Mouse (Mus musculus) frontal cortex, adult 2 months (tissue): ENCODE measurements around the gene Ubqln4. TPM values are rescaled to one million over a fixed set of nuclear protein-coding genes. Genes with fewer than 3 reads are reported as not detected.
"Not testable (repeated sequence)": the region's sequence is repeated elsewhere in the genome, so short reads cannot be mapped to it uniquely, and the experiment has no call there.

Experiments
- DNase-seq, 2 experiments: peaks; one replicate each; pipeline ENCODE4 v3.0.0; 2022; ENCODE audit warnings: low spot score in 1 of 2; ENCODE audit errors: extremely low spot score in 1 of 2
- polyA plus RNA-seq: library from polyadenylated mRNA; depleted of rRNA; stranded (reverse); fragments of >200 nt; gene quantifications from 2 replicates; pipeline ENCODE4 v1.2.3, GENCODE M21; 2012; rRNA removed

The Ubqln4 gene
- polyA plus RNA-seq, 1 experiment: 102 TPM

DNA sequence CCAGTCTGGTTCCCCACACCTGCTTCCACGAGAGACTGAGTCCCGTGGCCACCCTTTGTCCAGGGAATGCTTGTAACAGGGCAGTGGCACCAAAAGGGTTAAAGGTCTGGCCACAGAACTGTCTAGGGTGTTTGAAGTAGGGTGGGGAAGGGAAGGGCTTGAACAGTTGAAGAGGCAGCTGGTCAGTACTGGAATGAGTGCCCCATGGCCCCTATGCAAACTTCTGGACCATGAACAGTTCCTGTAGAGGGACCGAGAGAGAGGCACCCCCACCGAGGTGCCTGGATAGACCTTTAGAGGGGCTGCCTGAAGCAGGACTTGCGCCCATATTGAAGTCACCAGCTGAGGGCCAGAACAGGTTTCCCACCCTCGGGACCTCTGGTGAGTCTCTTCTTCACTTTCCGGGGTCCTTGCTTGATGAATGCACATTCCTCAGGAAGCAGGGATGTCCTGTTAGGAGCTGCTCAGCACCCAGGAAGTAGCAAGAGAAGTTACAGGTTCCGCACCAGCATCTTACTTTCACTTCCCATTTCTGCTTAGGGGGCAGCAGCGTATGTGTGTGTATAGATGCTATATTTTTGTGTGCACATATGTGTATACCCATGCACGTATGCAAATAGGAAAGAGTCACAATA is 39.5 kb downstream of the Ubqln4 start:
- DNase-seq: no peak

DNA sequence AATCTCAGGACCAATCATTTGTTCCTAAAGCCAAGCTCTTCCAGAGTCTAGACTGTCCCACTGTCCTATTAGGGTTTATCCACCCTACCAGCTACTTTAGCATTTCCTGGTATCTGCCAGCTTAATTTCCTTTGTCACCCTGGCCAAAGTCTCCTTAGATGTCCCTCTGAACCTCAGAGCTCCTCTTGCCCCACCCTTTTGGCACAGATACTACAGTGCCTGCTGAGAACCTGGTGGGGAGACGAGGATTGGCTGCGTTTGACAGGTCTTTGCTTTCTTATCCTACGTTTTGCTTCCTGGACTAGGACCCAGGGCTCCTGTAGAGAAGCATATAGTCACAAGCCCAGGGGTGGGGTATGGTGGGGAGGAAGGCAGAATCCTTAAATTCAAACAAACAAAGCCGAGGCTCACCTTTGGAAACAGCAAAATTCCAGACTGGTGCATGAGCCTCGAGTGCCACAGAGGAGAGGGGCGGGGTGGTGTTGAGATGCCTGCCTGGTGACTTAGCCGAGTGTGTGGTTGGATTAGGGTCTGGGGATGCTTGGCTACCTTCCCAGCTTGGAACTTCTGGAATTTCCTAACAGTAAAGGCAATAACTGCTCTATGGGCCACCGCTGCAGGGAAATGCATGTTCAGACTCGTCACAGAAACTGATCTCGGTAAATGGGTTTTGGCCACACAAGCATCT is 40.5 kb downstream of the Ubqln4 start:
- DNase-seq: no peak

DNA sequence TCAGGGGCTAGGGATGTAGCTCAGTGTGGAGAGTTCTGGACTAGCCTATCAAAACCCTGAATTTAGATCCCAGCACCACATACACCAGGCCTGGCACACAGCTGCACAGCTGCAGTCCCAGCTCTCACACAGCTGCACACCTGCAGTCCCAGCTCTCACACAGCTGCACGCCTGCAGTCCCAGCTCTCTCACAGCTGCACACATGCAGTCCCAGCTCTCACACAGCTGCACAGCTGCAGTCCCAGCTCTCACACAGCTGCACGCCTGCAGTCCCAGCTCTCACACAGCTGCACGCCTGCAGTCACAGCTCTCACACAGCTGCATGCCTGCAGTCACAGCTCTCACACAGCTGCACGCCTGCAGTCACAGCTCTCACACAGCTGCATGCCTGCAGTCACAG is 43.0 kb downstream of the Ubqln4 start:
- DNase-seq: not testable (repeated sequence)

DNA sequence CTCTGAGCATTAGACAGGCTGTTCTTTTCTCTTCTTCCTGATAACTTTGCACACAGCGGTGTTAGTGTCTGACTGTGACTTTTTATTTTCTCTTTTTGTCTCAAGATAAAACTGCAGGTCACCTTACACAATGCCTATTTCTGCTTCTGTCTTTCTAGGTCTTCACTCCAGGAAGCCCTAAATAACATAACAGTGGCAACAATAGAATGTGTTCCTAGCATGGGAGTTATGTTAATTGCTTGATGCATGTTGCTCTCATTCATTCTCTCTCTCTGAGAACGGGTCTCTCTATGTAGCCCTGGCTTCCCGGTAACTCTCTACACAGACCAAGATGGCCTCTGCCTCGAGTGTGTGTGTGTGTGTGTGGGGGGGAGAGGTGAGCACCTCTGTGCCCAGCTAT is 48.9 kb downstream of the Ubqln4 start:
- no peak for DNase-seq

DNA sequence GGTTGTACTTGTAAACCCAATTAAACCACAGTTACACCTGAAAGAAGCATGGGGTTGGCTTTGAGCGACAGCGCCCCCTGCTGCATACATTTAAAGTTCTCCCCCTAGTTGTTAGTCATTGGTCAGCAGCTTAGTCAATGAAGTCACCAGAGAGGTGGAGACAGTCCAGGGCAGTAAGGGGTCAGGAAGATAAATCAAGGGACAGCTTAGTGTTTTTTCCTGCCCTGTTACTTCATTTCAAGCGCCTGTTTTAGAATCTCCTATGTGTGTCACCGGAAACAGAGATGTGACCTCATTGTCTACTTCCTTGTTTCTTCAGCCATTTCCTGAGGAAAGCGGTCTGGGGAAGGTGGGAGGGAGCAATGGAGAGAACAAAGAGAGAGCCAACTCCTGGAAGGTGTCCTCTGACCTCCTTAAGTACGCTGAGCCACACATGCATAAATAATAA is 50.2 kb downstream of the Ubqln4 start:
- peak in 1 of 2 experiments; percentile 68 for DNase-seq

DNA sequence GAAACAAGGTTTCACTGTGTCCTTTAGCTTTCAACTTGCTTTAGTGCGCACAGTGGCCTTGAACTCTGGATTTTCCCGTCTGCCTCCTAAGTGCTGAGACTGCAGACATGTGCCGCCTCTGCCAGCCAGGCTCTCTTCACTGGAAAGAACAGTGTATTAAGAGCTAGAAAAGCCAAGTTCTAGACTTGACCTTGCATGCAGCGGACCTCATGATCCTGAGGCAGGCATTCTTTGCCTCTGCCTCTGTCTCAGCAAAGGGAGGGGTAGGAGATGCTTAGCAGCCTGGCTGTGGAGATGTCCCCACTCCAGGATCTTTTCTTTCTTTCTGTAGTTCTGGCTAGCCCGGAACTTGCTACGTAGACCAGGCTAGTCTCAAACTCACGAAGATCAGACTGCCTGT is 51.3 kb downstream of the Ubqln4 start:
- DNase-seq: no peak

DNA sequence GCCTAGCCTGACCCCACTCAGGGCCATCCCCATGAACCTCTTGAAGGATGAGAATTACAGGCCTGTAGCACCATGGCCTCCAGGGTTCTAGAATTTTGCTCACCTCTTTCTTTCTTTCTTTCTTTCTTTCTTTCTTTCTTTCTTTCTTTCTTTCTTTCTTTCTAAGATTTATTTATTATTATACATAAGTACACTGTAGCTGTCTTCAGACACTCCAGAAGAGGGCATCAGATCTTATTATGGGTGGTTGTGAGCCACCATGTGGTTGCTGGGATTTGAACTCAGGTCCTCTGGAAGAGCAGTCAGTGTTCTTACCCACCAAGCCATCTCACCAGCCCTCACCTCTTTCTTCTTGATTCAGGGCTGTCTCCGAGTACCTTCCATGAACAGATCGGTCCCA is 52.1 kb downstream of the Ubqln4 start, which contains the start of gene Arhgef2:
Arhgef2 (plus strand) TSS at position 301 of the 400 bp plus-strand sequence.
- not testable (repeated sequence) for DNase-seq

DNA sequence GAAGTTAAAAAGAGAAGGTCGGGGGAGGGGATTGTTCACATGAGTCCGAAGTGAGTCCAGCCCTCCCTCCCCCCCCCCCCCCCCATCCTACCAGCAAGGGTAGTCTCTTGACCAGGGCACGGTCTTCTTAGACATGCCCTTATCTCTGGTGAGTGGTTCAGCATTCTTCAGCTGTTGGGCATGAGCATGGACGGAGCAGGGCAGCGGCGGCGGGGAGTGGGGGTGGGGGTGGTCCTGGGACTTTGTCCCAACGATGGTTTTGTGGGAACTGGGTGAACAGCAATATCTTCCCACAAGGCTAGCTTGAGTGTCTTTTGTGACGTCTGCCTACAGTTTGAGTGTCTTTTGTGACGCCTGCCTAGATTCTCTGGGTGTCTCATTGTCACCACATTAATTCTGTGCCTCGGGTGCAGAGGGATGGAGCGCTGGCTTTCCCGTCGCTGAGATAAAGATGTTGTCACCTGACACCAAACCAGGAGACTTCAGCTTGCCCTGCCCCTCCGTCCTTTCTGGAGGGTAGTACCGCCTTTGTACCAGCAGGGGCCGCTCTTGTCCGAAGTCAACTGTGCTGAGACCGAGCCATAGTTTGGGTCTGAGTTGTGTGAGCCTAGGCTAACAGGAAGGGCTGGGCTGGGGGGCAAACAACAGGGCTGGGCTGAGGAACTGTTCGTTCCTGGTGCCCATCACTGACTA is 53.7 kb downstream of the Ubqln4 start:
- DNase-seq: peak; percentile 71 to 97

DNA sequence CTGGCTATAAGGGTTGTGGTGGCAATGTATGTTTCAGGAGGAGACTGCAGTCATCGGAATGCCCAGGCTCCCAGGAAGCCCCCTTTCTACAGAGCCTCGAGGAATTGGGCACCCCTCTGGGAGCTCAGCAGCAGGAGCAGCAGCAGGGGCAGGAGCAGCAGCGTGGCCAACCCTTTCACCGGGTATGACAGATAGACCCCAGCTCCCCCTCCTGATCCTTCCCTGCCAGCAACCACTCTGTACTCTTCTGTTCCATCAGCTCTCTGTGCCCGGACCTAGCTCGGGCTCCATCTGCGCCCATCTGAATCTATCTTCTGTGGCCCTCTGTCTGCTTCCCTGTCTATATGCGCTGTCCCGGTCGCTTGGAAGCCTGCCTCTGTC is 54.2 kb downstream of the Ubqln4 start:
- DNase-seq: no peak

DNA sequence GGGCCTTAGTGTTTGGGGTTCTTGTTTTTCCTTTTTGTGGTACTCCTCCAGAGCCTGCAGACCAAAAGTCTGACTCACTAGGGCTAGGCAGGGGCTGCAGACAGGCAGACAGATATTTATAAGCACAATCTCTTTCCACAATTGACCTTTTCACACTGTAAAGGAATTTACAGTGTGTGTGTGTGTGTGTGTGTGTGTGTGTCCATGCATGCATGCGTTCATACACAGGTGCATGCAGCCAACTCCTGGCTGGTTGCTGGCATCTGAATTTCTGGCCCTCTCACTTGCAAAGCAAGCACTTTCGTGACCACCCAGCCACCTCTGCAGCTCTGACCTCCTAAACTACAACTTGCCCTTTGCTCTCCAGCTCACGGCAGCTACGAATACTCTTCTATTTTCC is 55.5 kb downstream of the Ubqln4 start:
- no peak for DNase-seq

DNA sequence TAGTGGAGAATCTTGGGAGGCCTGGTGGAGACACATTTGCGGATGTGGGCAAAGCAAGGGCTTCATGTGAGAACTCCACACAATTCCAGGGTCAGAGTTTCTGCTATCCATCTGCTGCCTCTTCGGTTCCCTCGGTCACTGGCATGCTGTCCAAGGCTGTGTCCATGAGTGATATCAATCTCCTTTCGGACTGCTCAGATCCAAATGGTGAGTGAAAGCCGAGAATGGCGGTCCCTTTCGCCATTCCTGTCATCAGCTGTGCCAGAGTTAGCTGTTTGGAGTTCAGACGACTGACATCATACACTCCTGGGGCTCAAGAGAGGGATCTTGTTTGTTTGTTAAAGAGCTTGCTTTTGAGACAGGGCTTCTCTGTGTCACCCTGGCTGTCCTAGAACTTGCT is 60.9 kb downstream of the Ubqln4 start:
- no peak for DNase-seq

DNA sequence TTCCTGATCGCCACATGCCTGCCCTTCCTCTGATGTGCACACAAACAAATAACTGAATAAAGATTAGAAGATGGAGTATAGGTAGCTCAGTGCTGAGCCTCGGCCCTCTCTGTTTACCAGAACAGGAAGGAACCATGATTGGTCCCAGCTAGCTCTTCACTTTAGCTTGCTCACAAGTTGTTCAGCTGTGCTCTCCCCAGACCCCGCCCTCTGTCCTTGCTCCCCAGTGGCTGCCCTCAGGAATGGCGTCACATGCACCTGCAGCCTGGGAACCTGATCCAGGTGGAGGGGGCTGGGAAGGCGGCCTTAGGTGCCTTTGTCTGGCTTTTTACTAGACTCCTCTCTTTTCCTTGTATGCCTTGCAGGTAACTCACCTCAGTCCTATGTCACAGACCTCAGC is 61.6 kb downstream of the Ubqln4 start:
- no peak for DNase-seq

DNA sequence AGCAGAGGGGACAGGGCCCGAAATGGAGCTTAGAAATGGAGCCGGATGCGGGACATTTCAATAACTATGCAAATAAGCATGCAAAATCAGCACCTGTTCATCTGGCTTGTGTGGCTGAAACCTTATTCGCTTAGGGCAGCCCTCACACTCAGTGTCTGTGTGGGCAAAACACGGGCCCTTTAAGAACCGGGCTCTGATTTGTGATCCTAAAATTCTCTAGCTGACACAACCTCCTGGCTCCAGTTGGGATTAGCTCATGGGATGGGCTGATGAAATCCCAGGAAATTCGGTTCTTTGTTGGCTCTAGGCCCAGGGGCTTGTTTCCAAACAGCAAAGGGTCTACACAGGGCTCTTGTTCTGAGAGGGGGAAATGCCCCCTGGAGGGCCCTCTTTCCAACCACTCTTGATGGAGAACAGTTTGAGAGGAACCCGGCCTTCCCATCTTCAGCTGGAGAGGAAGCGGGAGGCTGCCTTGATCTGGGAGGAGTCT is 62.4 kb downstream of the Ubqln4 start:
- no peak for DNase-seq

DNA sequence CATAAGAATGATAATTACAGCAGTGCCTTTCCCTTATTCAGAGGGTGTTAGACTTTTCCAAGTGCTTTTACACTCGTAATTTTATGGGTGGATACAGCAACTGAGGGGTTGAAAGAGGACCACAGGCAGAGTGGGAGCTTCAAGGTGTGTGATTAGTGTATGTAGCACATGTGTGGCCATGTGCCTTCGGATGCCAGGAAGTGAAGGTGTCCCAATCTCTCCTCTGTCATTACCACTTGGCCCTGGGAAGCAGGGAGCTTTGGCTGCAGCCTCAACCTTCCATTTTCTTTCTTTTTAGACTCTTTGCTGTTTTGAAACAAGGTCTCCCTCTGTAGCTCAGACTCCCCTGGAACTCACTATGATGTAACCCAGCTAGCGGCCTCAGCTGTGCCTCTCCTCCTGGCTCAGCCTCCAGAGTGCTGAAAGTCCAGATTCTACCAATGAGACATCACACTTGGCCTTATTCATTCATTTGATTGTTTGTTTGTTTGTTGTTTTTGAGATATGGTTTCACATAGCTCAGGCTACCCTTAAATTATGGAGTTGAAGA is 63.5 kb downstream of the Ubqln4 start:
- DNase-seq: no peak

DNA sequence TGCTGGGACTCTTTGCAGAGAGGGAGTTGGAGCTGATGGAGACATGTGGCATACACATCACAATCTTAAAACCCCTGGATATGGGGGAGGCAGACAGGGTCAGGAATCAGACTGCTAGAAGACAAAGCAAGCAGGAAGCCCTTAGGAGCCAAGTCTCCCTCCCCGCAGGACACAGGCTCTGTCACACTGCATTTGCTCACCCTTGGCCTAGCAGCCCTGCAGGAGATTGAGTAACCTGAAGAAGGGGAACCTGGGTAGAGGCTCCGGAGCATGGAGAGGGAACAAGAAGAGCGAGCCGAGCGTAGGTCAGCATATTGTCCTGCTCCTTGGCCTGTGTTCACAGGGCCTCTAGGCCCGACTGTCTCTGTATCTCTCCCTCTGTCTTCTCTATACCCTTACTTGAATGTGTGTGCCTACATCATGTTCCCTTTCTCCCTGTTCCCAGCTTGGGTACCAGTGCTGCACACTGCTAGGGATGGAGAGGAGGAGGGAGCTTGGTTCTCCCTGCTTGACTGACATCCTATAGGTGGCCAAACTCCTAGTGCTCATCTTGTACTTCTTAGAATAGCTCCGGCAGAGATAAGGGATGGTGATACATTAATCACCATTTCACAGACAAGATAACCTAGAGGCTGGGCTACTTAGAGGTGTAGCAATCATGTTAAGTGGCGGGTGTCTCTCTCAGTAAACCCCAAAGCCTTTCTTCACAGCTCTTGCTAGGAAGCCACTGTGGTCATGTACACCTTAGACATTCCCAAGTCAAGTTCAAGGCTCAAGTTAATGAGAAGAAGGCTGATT is 64.7 kb downstream of the Ubqln4 start:
- no peak for DNase-seq

Other genes starting within 250 kb of the Ubqln4 start
- gene Glmp, start 228.7 kb upstream of the Ubqln4 start, polyA plus RNA-seq: 88.0 and 91.7 TPM in 2 replicates
- gene Tmem79, start 217.6 kb upstream of the Ubqln4 start, polyA plus RNA-seq: 0.64 and 0.78 TPM in 2 replicates
- 87.8 and 92.8 TPM in 2 replicates for gene Smg5, start 217.5 kb upstream of the Ubqln4 start, polyA plus RNA-seq
- 29.8 and 29.9 TPM in 2 replicates for gene Paqr6, start 189.2 kb upstream of the Ubqln4 start, polyA plus RNA-seq
- 0.46 and 2.3 TPM in 2 replicates for gene Bglap3, start 181.0 kb upstream of the Ubqln4 start, polyA plus RNA-seq
- 1.6 and 5.5 TPM in 2 replicates for gene Bglap2, start 175.1 kb upstream of the Ubqln4 start, polyA plus RNA-seq
- 0.34 and 2.3 TPM in 2 replicates for gene Bglap, start 169.3 kb upstream of the Ubqln4 start, polyA plus RNA-seq
- gene Pmf1, start 143.4 kb upstream of the Ubqln4 start, polyA plus RNA-seq: 12.6 and 14.3 TPM in 2 replicates
- gene Slc25a44, start 128.6 kb upstream of the Ubqln4 start, polyA plus RNA-seq: 59.9 and 61.4 TPM in 2 replicates
- gene Sema4a, start 92.6 kb upstream of the Ubqln4 start, polyA plus RNA-seq: 66.2 and 70.8 TPM in 2 replicates
- gene Lmna, start 43.8 kb upstream of the Ubqln4 start, polyA plus RNA-seq: 52.5 and 53.9 TPM in 2 replicates
- gene Mex3a, start 21.4 kb upstream of the Ubqln4 start, polyA plus RNA-seq: 4.5 and 4.7 TPM in 2 replicates
- gene Rab25, start 5.5 kb upstream of the Ubqln4 start, polyA plus RNA-seq: 0.40 and 0.67 TPM in 2 replicates
- 110 and 131 TPM in 2 replicates for gene Lamtor2, start 684 bp upstream of the Ubqln4 start, polyA plus RNA-seq
- 111 and 131 TPM in 2 replicates for gene Ssr2, start 22.1 kb downstream of the Ubqln4 start, polyA plus RNA-seq
- gene Arhgef2, start 52.2 kb downstream of the Ubqln4 start, polyA plus RNA-seq: 185 and 212 TPM in 2 replicates
- not detected in 2 replicates for gene Rxfp4, start 99.4 kb downstream of the Ubqln4 start, polyA plus RNA-seq
- gene Khdc4, start 132.0 kb downstream of the Ubqln4 start, polyA plus RNA-seq: 75.8 and 82.0 TPM in 2 replicates
- 60.9 and 63.1 TPM in 2 replicates for gene Rit1, start 163.1 kb downstream of the Ubqln4 start, polyA plus RNA-seq
- 374 and 395 TPM in 2 replicates for gene Syt11, start 221.4 kb downstream of the Ubqln4 start, polyA plus RNA-seq